Mouse (Mus musculus) embryo, embryonic 11 days (tissue): Measurements from ENCODE around the gene Ccdc40.

Experiments used
- DNase-seq: peaks from one replicate; pipeline ENCODE4 v3.0.0-alpha.2; 2015

Gene Ccdc40

DNA sequence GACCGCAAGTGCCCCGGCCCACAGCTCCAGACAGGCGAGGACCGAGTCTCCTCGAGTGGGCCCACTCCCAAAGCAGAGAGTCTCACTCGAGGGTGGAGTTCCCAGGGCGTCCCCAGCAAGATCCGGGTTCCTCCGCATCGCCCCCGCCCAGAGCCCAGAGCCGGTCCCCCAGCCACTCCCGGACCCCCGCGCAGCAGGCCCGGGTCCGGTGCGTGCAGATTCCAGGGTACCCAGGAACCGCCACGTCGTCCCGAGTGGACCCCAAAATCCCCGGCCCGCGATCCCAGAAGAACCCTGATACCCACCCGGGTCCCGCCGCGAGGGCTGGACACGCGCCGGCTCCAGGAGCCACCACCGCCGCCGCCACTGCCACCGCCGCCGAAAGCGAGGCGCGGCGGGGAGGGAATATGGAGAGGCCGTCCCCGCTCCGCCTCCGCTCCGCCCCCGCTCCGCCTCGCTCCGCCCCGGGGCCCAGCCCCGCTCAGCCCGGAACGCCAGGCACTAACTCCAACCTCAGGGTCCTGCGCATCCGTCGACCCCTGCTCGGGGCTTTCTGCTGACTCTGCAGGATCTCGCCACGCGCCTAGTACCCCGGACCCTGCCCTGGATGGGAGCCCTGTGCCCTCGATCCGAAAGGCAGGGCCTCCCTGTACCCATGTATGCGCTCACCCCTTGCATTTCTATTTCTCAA is at the start of gene Ccdc40, which contains the start of gene Tbc1d16:
Gene Ccdc40 (plus strand): TSS at position 482 of the 691 bp plus-strand sequence.
Gene Tbc1d16 (minus strand): TSS at position 409 of the 691 bp plus-strand sequence.
- peak; percentile 93 for DNase-seq

DNA sequence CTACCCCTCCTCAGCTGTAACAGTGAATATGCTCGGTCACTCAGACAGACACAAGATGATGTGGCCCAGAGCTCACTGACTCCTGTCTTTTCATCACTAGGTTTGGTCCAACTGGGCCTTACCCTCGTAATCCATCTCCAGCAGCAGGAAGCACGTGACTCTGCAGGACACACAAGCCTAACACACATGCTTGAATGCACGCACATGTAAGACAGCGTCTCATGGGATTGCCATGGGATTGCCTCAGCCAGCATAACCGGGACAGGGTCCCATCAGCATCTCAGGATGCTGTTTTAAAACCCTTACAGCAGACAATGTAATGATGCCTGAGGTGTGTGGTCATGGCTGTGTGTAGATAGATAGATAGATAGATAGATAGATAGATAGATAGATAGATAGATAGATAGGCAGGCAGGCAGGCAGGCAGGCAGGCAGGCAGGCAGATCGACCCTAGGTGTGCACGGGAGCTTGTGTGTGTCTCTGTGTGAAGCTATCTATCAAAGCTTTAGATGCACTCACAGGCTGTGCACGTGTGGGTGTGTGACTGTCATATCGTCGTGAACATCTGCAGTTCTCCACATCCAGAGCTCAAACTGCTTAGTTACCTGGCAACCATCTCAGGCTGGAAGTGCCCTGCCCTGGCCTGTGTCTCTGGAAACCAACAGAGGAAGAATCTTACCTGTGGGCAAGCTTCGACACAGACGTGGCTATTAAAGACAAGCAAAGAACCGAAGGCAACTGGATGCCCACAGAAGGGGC is 47.4 kb upstream of the Ccdc40 start:
- no peak for DNase-seq

DNA sequence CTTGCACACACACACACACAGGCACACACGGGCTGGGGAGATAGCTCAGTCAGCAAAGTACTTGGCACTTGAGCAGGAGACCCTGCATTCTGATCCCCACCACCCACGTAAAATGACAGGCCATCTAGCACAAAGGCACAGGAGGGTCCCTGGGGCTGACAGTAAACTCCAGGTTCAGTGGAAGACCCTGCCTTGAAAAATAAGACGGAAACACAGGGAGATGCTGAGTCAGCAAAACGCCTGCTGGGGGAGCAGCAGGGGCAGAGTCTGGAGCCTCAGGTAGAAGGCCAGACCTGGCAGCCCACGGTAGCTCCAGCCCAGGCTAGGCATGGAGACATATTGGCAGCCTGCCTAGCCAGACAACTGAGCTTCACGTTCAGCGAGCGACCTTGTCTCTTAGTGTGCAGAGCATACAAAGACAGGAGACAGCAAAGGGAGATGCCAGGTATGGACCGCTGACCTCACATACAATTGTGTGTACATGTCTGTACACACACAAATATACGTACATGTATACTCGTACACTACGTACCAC is 46.4 kb upstream of the Ccdc40 start:
- no peak for DNase-seq

GRCm38 (mm10) chr11:119183684-119184310 is 44.6 kb upstream of the Ccdc40 start:
- no peak for DNase-seq

DNA sequence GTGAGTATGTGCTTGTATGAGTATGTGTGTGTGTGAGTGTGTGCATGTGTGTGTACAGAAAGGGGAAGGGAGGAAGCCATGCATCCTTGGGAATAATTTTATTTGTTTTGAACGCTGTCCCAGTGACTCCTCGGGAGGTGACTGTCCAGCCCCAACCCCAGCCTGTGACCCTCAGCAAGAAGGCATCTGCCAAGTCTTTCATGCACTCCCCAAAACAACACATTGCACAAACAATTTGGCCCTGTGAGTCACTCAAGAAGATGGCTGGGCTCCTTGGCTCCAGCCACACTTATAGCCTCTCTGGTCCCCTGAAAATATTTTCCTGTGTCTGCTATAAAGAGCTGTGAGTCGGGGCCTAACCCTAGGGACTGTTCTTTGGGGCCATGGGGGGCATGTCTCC is 42.0 kb upstream of the Ccdc40 start:
- DNase-seq, result no peak

DNA sequence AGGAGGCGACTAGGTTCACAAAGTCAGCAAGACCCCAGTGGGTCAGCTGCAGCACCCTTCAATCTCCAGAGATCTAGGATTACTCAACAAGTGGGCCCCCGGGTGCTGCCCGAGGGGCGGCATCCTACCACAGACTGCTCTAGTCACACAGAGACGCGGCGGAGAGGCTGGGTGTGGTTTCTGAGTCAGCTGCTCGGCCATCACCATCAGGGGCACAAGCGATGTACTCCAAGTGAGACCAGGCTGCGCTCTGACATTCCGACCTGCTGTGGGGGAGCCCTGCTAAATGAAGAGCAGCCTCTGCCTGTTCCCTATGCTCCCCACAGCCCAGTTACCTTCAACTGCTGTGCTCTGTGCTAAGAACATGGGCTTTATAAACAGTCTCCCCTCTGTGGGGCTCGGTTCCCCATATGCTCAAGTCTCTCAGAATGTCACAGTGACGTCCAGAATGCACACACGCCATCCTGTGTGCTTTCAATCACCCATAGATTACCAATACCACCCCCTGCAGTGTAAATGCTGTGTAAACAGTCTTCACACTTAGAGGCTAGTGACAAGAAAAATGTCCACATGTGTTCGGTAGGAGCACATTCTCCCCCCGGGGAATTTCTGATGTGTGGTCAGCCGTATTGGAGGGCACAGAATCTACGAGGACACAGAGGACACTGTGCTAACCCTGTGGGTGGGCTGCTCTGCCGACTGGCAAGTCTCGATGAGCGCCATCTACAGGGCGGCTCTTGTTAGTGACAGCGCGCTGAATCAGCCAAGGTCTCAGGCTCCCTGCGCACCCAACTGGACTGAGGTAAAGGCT is 41.2 kb upstream of the Ccdc40 start:
- peak; percentile 90 for DNase-seq

DNA sequence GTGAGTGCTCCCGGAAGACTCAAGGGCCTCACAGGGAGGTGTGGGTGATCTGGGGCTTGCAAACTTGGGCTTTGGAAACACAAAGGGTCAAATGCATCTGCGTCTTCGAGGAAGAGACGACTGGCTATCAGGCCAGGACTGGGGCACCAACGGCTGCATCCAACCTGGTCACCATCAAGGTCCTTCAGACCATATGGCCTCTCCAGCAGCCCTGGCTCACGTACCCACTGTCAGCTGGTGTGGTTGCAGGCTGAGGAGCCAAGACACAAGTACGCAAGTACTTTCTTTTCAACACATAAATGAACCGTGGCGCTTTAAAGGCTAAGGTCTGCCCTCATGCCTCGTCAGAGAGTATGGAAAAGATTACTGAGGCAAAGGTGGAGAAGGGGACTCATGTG is 40.6 kb upstream of the Ccdc40 start:
- DNase-seq, result no peak

DNA sequence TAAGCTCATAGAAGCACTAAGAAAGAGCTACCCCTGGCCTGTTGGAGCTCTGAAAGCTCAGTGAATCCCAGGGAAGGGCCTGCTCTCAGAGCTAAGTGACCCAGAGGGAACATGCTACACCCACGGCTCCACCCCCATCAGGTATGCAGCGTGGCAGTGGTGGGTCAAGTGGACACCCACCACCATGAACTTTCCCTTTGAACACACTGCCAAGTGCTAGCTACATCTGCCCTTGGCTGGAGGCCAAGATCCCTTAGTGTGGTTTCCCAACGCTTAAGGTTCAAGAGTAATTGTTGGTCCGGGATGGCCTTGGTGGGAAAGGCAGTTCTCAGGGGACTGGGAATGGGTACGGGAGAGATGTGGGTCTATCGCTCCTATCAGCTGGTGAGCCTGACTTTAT is 40.0 kb upstream of the Ccdc40 start:
- DNase-seq, result no peak

DNA sequence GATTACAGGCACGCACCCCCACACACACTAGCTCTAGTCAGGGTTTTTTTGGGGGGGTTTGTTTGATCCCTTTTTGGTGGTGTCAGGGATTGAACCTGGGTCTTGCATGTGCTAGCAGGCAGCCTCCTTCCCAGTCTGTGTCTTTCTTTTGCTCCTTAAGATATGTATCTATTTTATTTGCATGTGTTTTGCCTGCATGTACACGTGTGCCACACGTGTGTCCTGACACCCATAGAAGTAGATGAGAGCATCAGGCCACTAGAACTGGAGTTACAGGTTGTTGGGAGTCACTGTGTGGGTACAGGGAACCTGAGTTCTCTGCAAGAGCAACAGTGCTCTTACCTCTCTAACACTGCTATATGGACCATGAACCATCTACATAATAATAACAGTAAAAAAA is 39.1 kb upstream of the Ccdc40 start:
- no peak for DNase-seq

- DNase-seq, result peak; percentile 79
These were observed 37.9 kb upstream of the Ccdc40 start for GRCm38 (mm10) chr11:119190498-119190897.

DNA sequence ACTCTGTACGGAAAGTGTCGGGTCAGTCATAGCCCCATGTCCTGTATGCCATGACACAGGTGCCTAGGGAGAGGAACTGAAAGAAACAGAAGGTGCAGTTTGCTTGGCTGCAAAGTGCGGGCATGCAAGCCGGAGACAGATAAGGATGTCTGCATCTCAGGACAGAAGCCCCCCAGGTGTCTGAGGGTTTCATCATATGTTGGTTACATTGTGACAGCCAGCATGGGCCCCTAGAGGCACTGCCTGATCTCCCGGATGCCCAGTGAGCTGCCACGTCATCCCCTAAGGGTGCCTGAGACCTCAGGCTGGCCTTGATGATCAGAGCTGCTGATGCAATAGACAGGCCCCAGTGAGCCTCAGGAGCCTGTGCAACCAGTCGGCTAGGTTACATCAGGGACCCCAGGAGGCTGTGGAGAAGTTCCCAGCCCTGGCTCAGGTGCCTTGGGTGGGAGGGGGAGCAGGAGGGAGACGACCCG is 36.7 kb upstream of the Ccdc40 start:
- DNase-seq, result no peak

DNA sequence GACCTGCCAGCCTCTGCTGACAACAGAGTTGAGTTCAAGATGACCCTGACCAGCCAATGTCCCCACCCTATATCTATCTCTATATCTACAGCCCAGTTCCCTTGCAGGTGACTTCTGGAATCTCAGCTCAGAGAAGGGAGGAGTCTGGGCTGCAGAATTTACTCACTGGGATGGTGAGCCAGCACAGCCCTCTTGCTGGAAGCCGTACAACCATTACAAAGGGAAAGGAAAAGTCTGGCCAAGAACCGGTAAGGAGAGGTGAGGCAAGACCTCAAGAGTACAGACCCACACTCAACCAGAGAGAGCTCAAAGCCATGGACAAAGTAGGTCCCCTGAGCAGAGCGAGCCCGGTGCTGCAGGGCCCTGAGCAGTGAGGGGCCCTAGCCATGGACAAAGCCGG is 36.2 kb upstream of the Ccdc40 start:
- no peak for DNase-seq

DNA sequence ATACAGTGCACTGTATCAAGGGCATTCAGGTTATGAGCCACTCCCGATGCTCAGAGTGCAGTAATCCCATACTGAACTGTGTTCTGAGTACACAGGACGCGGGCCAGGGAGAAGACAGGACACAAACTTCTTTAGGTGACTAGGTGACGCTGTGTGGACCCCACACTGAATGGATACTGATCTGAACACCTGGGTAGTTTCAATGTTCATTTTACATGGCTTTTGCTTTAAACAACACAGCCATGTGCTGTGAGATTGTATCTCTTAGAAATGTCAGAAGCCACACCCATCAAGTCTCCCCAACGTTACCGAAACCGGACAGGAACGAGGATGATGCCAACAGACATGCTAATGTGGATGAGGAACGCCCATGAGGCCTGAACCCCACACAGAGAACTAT is 35.8 kb upstream of the Ccdc40 start:
- DNase-seq, result no peak

GRCm38 (mm10) chr11:119197618-119198563 is 30.5 kb upstream of the Ccdc40 start:
- DNase-seq, result no peak

GRCm38 (mm10) chr11:119198564-119199232 is 29.7 kb upstream of the Ccdc40 start:
- no peak for DNase-seq

- no peak for DNase-seq
These were observed 29.2 kb upstream of the Ccdc40 start for GRCm38 (mm10) chr11:119199233-119199601.

- no peak for DNase-seq
These were observed 24.9 kb upstream of the Ccdc40 start for GRCm38 (mm10) chr11:119203423-119203822.

GRCm38 (mm10) chr11:119205738-119206137 is 22.6 kb upstream of the Ccdc40 start:
- DNase-seq, result no peak

- peak; percentile 67 for DNase-seq
These were observed 21.8 kb upstream of the Ccdc40 start for GRCm38 (mm10) chr11:119206562-119206961.

GRCm38 (mm10) chr11:119207986-119208385 is 20.4 kb upstream of the Ccdc40 start:
- DNase-seq, result no peak

DNA sequence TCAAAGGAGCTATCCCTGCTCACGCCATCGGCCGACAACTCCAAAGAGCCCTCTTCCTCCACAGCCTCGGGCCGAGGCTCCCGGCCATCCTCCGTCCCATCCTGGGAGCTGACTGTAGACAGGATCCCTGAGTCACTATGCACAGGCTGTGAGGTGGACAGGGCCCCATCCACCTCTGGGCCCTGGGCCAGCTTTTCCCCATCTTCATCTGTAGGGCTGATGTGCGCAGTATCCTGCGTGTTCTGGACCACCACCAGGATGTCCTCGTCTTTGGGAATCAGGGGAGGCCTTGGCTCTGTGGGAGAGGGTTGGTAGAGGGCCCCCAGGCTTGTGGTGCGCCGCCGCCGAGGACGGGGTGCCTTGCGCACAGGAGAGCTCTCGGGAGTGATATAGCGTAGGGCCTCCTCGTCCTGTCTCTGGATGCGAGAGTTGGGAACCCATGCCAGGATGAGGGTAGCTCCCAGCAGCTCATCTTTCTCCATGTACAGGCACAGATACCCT is 19.5 kb upstream of the Ccdc40 start:
- no peak for DNase-seq
